In genomic region chr12:117742487-117742886, GRCm38 (mm10) we compare ENCODE assay signal across 18 mouse cellular contexts.
DNase-seq lines count a peak whose midpoint lies in the region; ATAC-seq and TF ChIP-seq lines count a peak whose summit lies in the region.
"Had no signal": no experiment of that assay in that cellular context is flagged by ENCODE, and none has a peak within 500 bp of the region (broad histone marks: within the 10 kb centered on the region; RNA-seq: fewer than 3 reads in every experiment).

No protein-coding gene starts in this region.

- no peaks in the 10 kb centered on the region for H3K9me3 ChIP-seq in heart, embryonic 10.5 days
- H3K9me3 ChIP-seq in heart, embryonic 14.5 days (ENCODE audit: control insufficient read depth, low read length), result no peaks in the 10 kb centered on the region
- H3K9me3 ChIP-seq in hindbrain, embryonic 13.5 days, result no peaks in the 10 kb centered on the region
- H3K9me3 ChIP-seq in hindbrain, embryonic 10.5 days, result no peaks in the 10 kb centered on the region
- H3K9me3 ChIP-seq: forebrain, embryonic 15.5 days; hindbrain, embryonic 15.5 days; kidney, embryonic 15.5 days had no signal

- H3K27me3 ChIP-seq in heart, embryonic 10.5 days (ENCODE audit: insufficient read depth, poor library complexity, severe bottlenecking), result no peaks in the 10 kb centered on the region
- no peaks in the 10 kb centered on the region for H3K27me3 ChIP-seq in heart, embryonic 14.5 days (ENCODE audit: control insufficient read depth, insufficient read depth, low read length)
- no peaks in the 10 kb centered on the region for H3K27me3 ChIP-seq in hindbrain, embryonic 13.5 days
- no peaks in the 10 kb centered on the region for H3K27me3 ChIP-seq in hindbrain, embryonic 10.5 days (ENCODE audit: insufficient read depth, poor library complexity, severe bottlenecking)
- no peaks in the 10 kb centered on the region for H3K27me3 ChIP-seq in Patski
- H3K27me3 ChIP-seq: CH12.LX; forebrain, embryonic 15.5 days; hindbrain, embryonic 15.5 days; kidney, embryonic 15.5 days had no signal

- H3K9ac ChIP-seq in heart, embryonic 14.5 days (ENCODE audit: low read length), result no peak overlapping the region
- H3K9ac ChIP-seq in hindbrain, embryonic 13.5 days, result no peak overlapping the region
- H3K9ac ChIP-seq: forebrain, embryonic 15.5 days; hindbrain, embryonic 15.5 days; kidney, embryonic 15.5 days had no signal

- peak overlapping the region; percentile 35; the same call in 1 of the 2 replicates for H3K4me2 ChIP-seq in heart, embryonic 14.5 days (ENCODE audit: low read length)
- H3K4me2 ChIP-seq in hindbrain, embryonic 13.5 days, result no peak overlapping the region
- H3K4me2 ChIP-seq: forebrain, embryonic 15.5 days; hindbrain, embryonic 15.5 days; kidney, embryonic 15.5 days had no signal

- DNase-seq in heart, embryonic 10.5 days (ENCODE audit: low spot score), result no peak
- DNase-seq in heart, adult 18-20 months, result no peak
- DNase-seq in heart, postnatal 10 days, result no peak
- no peak for DNase-seq in hindbrain, embryonic 10.5 days (ENCODE audit: low spot score)
- DNase-seq in Patski (ENCODE audit: low read depth, low spot score), result no peak
- DNase-seq: adrenal gland, adult 8-10 months; adrenal gland, postnatal 36 days; cerebellum, adult 2 months; cerebellum, postnatal 10 days; gastrocnemius, postnatal 36 days; kidney, adult 2 months had no signal

- in situ Hi-C loops in Patski (cut with MboI; ENCODE audit: low pct_unique_long_range_greater_than_20kb), result no loop called here

- POLR2A ChIA-PET in Patski (lab: Charles Lee), result no interaction called here

- CTCF ChIA-PET in Patski (lab: Charles Lee), result no interaction called here

- H3K4me1 ChIP-seq in heart, embryonic 10.5 days, result peaks cover 58% of the 10 kb centered on the region
- H3K4me1 ChIP-seq in heart, embryonic 14.5 days (ENCODE audit: control insufficient read depth in 2 of 2, insufficient read depth in 2 of 2, low read length in 2 of 2), result peaks cover 15 to 49% of the 10 kb centered on the region in 2 experiments
- peaks cover 40% of the 10 kb centered on the region for H3K4me1 ChIP-seq in hindbrain, embryonic 13.5 days (replicated peaks)
- peaks cover 24% of the 10 kb centered on the region for H3K4me1 ChIP-seq in hindbrain, embryonic 10.5 days (replicated peaks)

- 0 out of 2 replicates have a peak, but pooled peaks cover 3% of the 10 kb centered on the region for H3K36me3 ChIP-seq in heart, embryonic 10.5 days
- peaks cover 18% of the 10 kb centered on the region for H3K36me3 ChIP-seq in heart, embryonic 14.5 days (ENCODE audit: control insufficient read depth, insufficient read depth, low read length)
- H3K36me3 ChIP-seq in hindbrain, embryonic 13.5 days, result peaks cover 44% of the 10 kb centered on the region
- H3K36me3 ChIP-seq in hindbrain, embryonic 10.5 days, result 0 out of 2 replicates have a peak, but pooled peaks cover 3% of the 10 kb centered on the region
- H3K36me3 ChIP-seq: kidney, embryonic 15.5 days had no signal

- TF ChIP-seq CTCF in Patski (IDR thresholded peaks at IDR 0.05), result no peak

- peak overlapping the region; percentile 65; the same call in 1 of the 2 replicates for H3K27ac ChIP-seq in heart, embryonic 10.5 days
- peak overlapping the region; percentile 34 to 50; a peak in 3 of 4 replicates for H3K27ac ChIP-seq in heart, embryonic 14.5 days (replicated peaks in 1 of 2; ENCODE audit: control insufficient read depth in 1 of 2, insufficient read depth in 1 of 2, low read depth in 2 of 2, low read length in 2 of 2)
- peak overlapping the region; percentile 67; the same call in 1 of the 2 replicates for H3K27ac ChIP-seq in hindbrain, embryonic 13.5 days
- H3K27ac ChIP-seq in hindbrain, embryonic 10.5 days, result no peak overlapping the region
- H3K27ac ChIP-seq: forebrain, embryonic 15.5 days; hindbrain, embryonic 15.5 days; kidney, embryonic 15.5 days had no signal

- WGBS in heart, embryonic 10.5 days, result 44% methylated on average over 1 of the region's 1 CpGs
- WGBS in heart, embryonic 14.5 days, result 7% methylated on average over 1 of the region's 1 CpGs
- WGBS in hindbrain, embryonic 13.5 days, result 53% methylated on average over 1 of the region's 1 CpGs
- 86% methylated on average over 1 of the region's 1 CpGs for WGBS in hindbrain, embryonic 10.5 days

- ATAC-seq in heart, embryonic 14.5 days (ENCODE audit: insufficient number of reproducible peaks, insufficient read depth, low FRiP score, low read depth), result peak; percentile 60; the same call in 1 of the 2 replicates
- ATAC-seq in hindbrain, embryonic 13.5 days (ENCODE audit: low FRiP score), result no peak
- ATAC-seq in Patski, result peak; percentile 39
- ATAC-seq: forebrain, embryonic 15.5 days; intestine, embryonic 16.5 days had no signal

- intact Hi-C loops in heart, postnatal 10 days (cut with DNase I), result no loop called here

- no peak overlapping the region for H3K4me3 ChIP-seq in heart, embryonic 10.5 days
- no peak overlapping the region for H3K4me3 ChIP-seq in heart, embryonic 14.5 days (ENCODE audit: control insufficient read depth in 1 of 2, insufficient read depth in 1 of 2, low read depth in 1 of 2, low read length in 2 of 2)
- H3K4me3 ChIP-seq in hindbrain, embryonic 13.5 days, result no peak overlapping the region
- H3K4me3 ChIP-seq in hindbrain, embryonic 10.5 days, result no peak overlapping the region
- H3K4me3 ChIP-seq: forebrain, embryonic 15.5 days; hindbrain, embryonic 15.5 days; kidney, embryonic 15.5 days had no signal
